Mouse (Mus musculus) cerebellum, postnatal 10 days (tissue): ENCODE results near the gene Tcam1.
A peak's percentile ranks its signal among the peaks of the same experiment; 100 is the strongest.

Experiments used
- DNase-seq, 2 experiments: peaks; one replicate each; pipeline ENCODE4 v3.0.0; 2021; ENCODE audit warnings: mixed read lengths in 2 of 2

Gene Tcam1

DNA sequence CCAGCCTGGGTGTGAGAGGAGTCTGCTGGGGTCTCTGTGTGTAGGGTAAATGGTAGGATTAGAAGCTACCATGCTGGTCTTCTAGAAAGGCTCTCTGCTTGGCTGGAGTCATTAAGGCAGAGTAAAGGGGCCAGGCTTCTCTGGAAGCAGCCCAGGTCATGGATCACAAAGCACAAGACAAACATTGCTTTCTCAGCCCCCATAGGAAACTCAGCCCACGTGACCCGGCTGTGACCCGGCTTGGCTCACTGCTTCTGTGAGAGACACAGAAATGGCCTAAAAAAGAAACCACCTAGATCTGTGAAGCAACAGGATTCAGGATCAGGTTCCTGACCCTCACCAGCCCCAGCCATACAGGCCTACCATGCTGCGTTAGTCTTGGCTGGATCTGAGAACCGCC is 48.4 kb downstream of the Tcam1 start:
- DNase-seq: no peak

DNA sequence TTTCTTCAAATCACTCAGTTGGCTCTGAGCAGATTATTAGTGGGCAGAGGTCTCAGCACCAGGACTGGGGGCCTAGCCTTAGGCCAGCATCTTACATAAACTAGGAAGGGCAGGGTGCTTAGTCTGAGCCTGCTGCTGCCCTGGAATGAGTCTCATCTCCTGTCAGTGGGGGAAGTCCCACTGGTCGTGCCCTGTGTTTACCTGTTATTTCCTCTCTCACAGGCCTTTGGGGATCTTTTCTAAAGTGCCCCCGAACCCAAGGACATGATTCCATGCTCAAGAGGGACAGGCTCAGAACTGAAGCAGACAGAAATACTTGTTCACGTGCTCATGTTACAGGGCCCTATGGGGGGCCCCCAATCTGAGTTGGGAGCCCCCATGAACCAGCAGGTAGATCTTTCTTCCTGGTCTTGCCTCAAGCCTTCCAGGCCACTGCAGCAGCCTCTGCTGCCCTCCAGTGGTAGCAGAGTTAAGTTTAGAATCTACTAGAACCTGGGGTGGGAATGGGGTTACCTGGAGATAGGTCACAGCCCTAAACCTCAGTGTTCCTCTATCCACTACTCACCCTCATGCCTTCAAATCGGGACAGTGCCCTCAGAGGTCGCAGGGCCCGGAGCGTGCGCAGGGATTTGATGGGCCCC is 49.2 kb downstream of the Tcam1 start:
- peak; percentile 84 to 88 for DNase-seq

DNA sequence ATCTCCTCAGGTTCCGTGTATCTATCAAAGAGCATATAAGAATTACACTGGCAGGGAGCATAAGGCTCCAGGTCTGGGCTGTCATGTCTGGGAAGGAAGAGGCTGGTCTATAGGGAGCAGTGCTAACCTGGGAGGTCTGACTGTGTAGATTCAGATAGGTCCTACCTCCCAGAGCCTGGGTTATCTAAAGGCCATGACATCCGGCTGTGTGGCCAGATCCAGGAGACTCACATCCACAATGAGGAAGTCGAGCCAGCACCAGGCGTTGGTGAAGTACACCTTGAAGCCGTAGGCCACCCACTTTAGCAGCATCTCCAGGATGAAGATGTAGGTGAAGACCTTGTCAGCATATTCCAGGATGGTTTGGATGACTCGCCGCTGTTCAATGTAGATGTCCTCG is 50.0 kb downstream of the Tcam1 start:
- DNase-seq: no peak

- no peak for DNase-seq
These were observed 52.0 kb downstream of the Tcam1 start for GRCm38 (mm10) chr11:106328521-106328920.

- no peak for DNase-seq
These were observed 52.7 kb downstream of the Tcam1 start for GRCm38 (mm10) chr11:106329128-106329527.

DNA sequence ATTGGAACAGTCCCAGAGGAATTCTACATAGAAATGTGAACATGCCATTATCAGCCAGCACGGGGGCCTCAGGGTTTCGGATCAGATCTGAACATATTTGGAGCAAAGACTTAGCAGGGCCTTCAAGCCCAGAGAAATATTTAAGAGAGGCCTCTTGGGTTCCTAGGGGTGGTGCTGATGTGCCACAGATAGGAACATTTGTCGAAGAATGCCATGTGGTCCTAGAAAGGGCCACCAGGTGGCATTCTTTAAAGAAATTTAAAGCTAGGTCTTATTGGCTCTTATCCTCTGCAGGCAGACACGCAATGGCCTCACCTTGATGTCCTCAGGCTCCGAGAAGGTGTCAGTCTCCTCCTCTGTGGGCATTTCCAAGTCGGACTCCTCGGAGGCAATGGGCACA is 53.2 kb downstream of the Tcam1 start:
- peak; percentile 55 to 65 for DNase-seq

- peak; percentile 58 to 61 for DNase-seq
These were observed 56.0 kb downstream of the Tcam1 start for GRCm38 (mm10) chr11:106332458-106332857.

DNA sequence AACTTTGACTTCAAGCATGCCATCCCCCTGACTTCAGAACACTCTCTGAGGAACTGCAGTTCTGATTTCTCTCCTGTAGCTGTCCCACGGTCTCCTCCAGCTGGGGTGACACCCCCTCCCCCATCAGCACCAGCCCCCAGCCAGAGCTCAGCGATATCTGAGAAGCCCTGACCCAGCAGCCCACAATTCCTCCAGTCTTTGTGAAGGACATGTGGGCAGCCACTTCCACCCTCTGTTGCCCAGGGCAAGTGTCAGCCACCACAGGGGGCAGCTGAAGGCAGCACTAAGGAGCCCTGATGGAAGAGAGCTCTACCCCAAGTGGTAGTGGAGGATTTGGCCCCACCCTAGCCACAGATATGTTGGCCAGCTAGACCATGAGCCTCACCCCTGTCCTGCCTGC is 57.6 kb downstream of the Tcam1 start:
- no peak for DNase-seq

DNA sequence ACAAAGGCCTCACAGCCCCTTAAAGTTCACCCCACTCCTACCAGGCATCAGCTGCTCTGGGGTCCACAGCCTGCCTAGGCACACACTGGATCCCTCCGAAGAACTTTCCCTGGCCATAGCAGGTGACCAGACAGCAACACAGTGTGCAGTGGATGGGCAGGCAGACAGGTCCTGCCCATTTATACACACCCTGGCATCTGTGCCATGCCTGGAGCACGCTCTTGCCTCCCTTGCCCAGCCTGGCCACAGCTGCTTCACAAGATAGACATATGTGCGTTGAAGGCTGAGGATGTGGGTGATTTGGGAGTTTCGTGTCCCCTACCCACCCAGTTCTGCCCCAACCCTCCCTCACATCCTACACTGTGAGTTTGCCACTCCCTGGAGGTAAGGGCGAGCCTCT is 61.6 kb downstream of the Tcam1 start:
- DNase-seq: no peak
